In genomic region chr11:118494001-118494737, GRCm38 (mm10) we compare ENCODE assay signal across 18 mouse cellular contexts. TPM values are rescaled to one million over a fixed set of nuclear protein-coding genes. Genes with fewer than 3 reads are reported as not detected.
DNase-seq lines count a peak whose midpoint lies in the region; ATAC-seq and TF ChIP-seq lines count a peak whose summit lies in the region.
"Had no signal": no experiment of that assay in that cellular context is flagged by ENCODE, and none has a peak within 500 bp of the region (broad histone marks: within the 10 kb centered on the region; RNA-seq: fewer than 3 reads in every experiment).

No protein-coding gene starts in this region.

- no peak overlapping the region for H3K4me2 ChIP-seq in kidney, postnatal 0 days (ENCODE audit: low read length)
- no peak overlapping the region for H3K4me2 ChIP-seq in lung, postnatal 0 days (replicated peaks; ENCODE audit: low read depth, low read length)
- no peak overlapping the region for H3K4me2 ChIP-seq in liver, embryonic 13.5 days
- H3K4me2 ChIP-seq: forebrain, embryonic 12.5 days; hindbrain, embryonic 15.5 days; midbrain, embryonic 12.5 days had no signal

- H3K4me1 ChIP-seq in kidney, postnatal 0 days (replicated peaks; ENCODE audit: insufficient read depth, low read length): peaks cover 19% of the 10 kb centered on the region
- H3K4me1 ChIP-seq in lung, postnatal 0 days (ENCODE audit: insufficient read depth, low read depth, low read length): no peaks in the 10 kb centered on the region
- H3K4me1 ChIP-seq in liver, embryonic 13.5 days (replicated peaks): peaks cover 11% of the 10 kb centered on the region

- DNase-seq in gastrocnemius, adult 2 months: no peak
- no peak for DNase-seq in gastrocnemius, postnatal 14 days
- DNase-seq in kidney, postnatal 0 days (ENCODE audit: low spot score): peak; percentile 49
- no peak for DNase-seq in kidney, postnatal 10 days
- no peak for DNase-seq in lung, postnatal 0 days (ENCODE audit: low spot score)
- DNase-seq in lung, postnatal 25 days (ENCODE audit: low spot score): no peak
- DNase-seq in liver, embryonic 13.5 days: no peak
- DNase-seq: cerebellum, adult 8-10 months; gastrocnemius, postnatal 10 days; left cerebral cortex, postnatal 4 days; retina, postnatal 1 day had no signal

- no peak for TF ChIP-seq EP300 in lung, postnatal 0 days (IDR thresholded peaks at IDR 0.05)

- ATAC-seq in kidney, postnatal 0 days (replicated peaks; ENCODE audit: low FRiP score, low read depth): no peak
- ATAC-seq in lung, postnatal 0 days: peak; percentile 67
- no peak for ATAC-seq in liver, embryonic 13.5 days (ENCODE audit: low read depth)
- ATAC-seq: intestine, embryonic 16.5 days had no signal

- intact Hi-C loops in gastrocnemius, adult 2 months (cut with DNase I): no loop called here
- intact Hi-C loops in gastrocnemius, postnatal 14 days (cut with DNase I; ENCODE audit: low total_unique reads): no loop called here

- H3K4me3 ChIP-seq in gastrocnemius, adult 2 months: peak overlapping the region; percentile 1; the same call in 1 of the 2 replicates
- H3K4me3 ChIP-seq in kidney, postnatal 0 days (replicated peaks; ENCODE audit: low read depth, low read length): no peak overlapping the region
- no peak overlapping the region for H3K4me3 ChIP-seq in lung, postnatal 0 days (ENCODE audit: low read depth, low read length)
- no peak overlapping the region for H3K4me3 ChIP-seq in liver, embryonic 13.5 days (replicated peaks)
- H3K4me3 ChIP-seq: forebrain, embryonic 12.5 days; hindbrain, embryonic 15.5 days; midbrain, embryonic 12.5 days; myocyte had no signal

- no peaks in the 10 kb centered on the region for H3K9me3 ChIP-seq in kidney, postnatal 0 days (replicated peaks; ENCODE audit: low read length)
- H3K9me3 ChIP-seq in lung, postnatal 0 days (ENCODE audit: low read length): no peaks in the 10 kb centered on the region
- H3K9me3 ChIP-seq in liver, embryonic 13.5 days (replicated peaks): no peaks in the 10 kb centered on the region
- H3K9me3 ChIP-seq: forebrain, embryonic 12.5 days; hindbrain, embryonic 15.5 days; midbrain, embryonic 12.5 days had no signal

- no peaks in the 10 kb centered on the region for H3K27me3 ChIP-seq in kidney, postnatal 0 days (ENCODE audit: insufficient read depth, low read length)
- H3K27me3 ChIP-seq in lung, postnatal 0 days (replicated peaks; ENCODE audit: insufficient read depth, low read length): no peaks in the 10 kb centered on the region
- peaks cover 4% of the 10 kb centered on the region for H3K27me3 ChIP-seq in liver, embryonic 13.5 days
- H3K27me3 ChIP-seq: hindbrain, embryonic 15.5 days had no signal

- no peak for TF ChIP-seq CTCF in gastrocnemius, adult 2 months (IDR thresholded peaks at IDR 0.05)
- TF ChIP-seq CTCF in kidney, postnatal 0 days (IDR thresholded peaks at IDR 0.05; ENCODE audit: low read depth): no peak
- no peak for TF ChIP-seq CTCF in lung, postnatal 0 days (IDR thresholded peaks at IDR 0.05)

- no peak overlapping the region for H3K9ac ChIP-seq in kidney, postnatal 0 days (ENCODE audit: low read depth, low read length)
- H3K9ac ChIP-seq in lung, postnatal 0 days (replicated peaks; ENCODE audit: low read depth): no peak overlapping the region
- no peak overlapping the region for H3K9ac ChIP-seq in liver, embryonic 13.5 days
- H3K9ac ChIP-seq: forebrain, embryonic 12.5 days; hindbrain, embryonic 15.5 days; liver, embryonic 14.5 days; midbrain, embryonic 12.5 days had no signal

- no peaks in the 10 kb centered on the region for H3K36me3 ChIP-seq in kidney, postnatal 0 days (ENCODE audit: insufficient read depth, low read length)
- H3K36me3 ChIP-seq in lung, postnatal 0 days (ENCODE audit: insufficient read depth, low read length): no peaks in the 10 kb centered on the region
- no peaks in the 10 kb centered on the region for H3K36me3 ChIP-seq in liver, embryonic 13.5 days
- H3K36me3 ChIP-seq: forebrain, embryonic 12.5 days; hindbrain, embryonic 15.5 days; midbrain, embryonic 12.5 days had no signal

- no peak overlapping the region for H3K27ac ChIP-seq in gastrocnemius, adult 2 months
- 0 out of 2 replicates have a peak overlapping the region, but pooled peaks have one; percentile 15 for H3K27ac ChIP-seq in kidney, postnatal 0 days
- H3K27ac ChIP-seq in lung, postnatal 0 days (ENCODE audit: low read length): peak overlapping the region; percentile 43; the same call in 1 of the 2 replicates
- peak overlapping the region; percentile 18; the same call in 1 of the 2 replicates for H3K27ac ChIP-seq in liver, embryonic 13.5 days
- H3K27ac ChIP-seq: forebrain, embryonic 12.5 days; hindbrain, embryonic 15.5 days; liver, embryonic 14.5 days; midbrain, embryonic 12.5 days; stomach, postnatal 0 days had no signal

- WGBS in kidney, postnatal 0 days: 50% methylated on average over 12 of the region's 12 CpGs
- WGBS in lung, postnatal 0 days: 61% methylated on average over 12 of the region's 12 CpGs
- 43% methylated on average over 12 of the region's 12 CpGs for WGBS in liver, embryonic 13.5 days (ENCODE audit: insufficient replicate concordance)

RNA-seq across cellular contexts. Expression of gene Engase, which starts 17.5 kb away (rescaled TPM):
- total RNA-seq in gastrocnemius, adult 2 months (2021): 1 to 10 TPM; 4.3 to 6.2 TPM
- total RNA-seq in gastrocnemius, postnatal 14 days (2021): 10 to 100 TPM; 13.1 to 13.5 TPM
- polyA plus RNA-seq in kidney, postnatal 0 days (2015; fragmentation: Nextera tagmentation; extraction: Ambion mirVana): 5.3 and 5.8 TPM in 2 replicates
- 4.7 and 4.9 TPM in 2 replicates for polyA plus RNA-seq in lung, postnatal 0 days (2015; fragmentation: Nextera tagmentation; extraction: Ambion mirVana)
- polyA plus RNA-seq in liver, embryonic 13.5 days (2015; fragmentation: Nextera tagmentation; extraction: Ambion mirVana): 8.1 and 8.8 TPM in 2 replicates
